Mouse (Mus musculus): ENCODE data around the gene Zbtb16. TPM values are rescaled to one million over a fixed set of nuclear protein-coding genes. Genes with fewer than 3 reads are reported as not detected.

Gene Zbtb16
- polyA plus RNA-seq, 1 experiment from 2014 or later, result 3.1 TPM

DNA sequence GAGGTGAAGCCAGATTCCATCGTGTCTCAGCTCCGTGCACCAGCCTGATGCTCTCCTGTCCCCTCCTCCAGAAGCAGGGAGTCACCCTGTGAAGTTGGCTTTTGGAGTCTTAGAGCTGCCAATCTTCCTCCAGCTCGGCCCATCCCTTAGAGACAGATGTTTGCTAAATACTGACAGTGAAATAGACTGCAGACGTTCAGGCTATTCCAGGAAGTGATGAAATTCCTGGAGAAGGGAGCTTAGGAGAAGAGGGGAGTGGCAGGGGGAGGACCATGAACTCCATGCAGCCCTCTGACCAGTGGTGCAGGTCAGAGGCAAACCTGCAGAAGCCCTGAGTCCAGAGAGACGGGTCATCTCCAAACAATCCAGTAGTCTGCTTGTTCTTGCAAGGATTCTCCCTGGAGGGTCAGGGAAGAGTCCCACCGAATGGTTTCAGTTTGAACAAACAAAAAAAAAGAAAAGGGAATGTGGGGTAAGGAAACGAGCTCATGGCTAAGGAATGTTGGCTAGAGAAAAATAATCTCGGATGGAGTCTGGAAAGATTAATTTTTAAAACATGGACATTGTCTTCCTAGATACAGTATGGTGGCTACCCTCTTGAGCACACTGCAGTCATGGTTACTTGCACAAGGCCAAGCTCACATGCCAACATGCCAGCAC lies 231.0 kb downstream of the Zbtb16 start, which contains the start of gene Nnmt:
Gene Nnmt (minus strand): TSS at position 215 of the 660 bp plus-strand sequence.
- WGBS, result 36% methylated on average over 8 of the region's 8 CpGs
- no peaks in the 10 kb centered on the region for H3K36me3 ChIP-seq
- 0 out of 2 replicates have a peak within 1 kb of the TSS, but pooled peaks have one; percentile 6 for H3K27ac ChIP-seq
- no peaks in the 10 kb centered on the region for H3K9me3 ChIP-seq
- H3K27me3 ChIP-seq (ENCODE audit: insufficient read depth, poor library complexity, severe bottlenecking), result no peaks in the 10 kb centered on the region
- no peaks in the 10 kb centered on the region for H3K4me1 ChIP-seq
- peak; percentile 68 for DNase-seq (ENCODE audit: low spot score)
- no peak within 1 kb of the TSS for H3K4me3 ChIP-seq

Other genes starting within 250 kb of the Zbtb16 start
- 2.1 and 2.5 TPM in 2 replicates for gene Nnmt, start 231.1 kb downstream of the Zbtb16 start, polyA plus RNA-seq (2016; fragmentation: Nextera tagmentation; extraction: Ambion mirVana)
- gene Htr3a, start 74.9 kb upstream of the Zbtb16 start, polyA plus RNA-seq (2016; fragmentation: Nextera tagmentation; extraction: Ambion mirVana), result 0.07 and 0.48 TPM in 2 replicates
- gene Htr3b, start 128.8 kb upstream of the Zbtb16 start, polyA plus RNA-seq (2016; fragmentation: Nextera tagmentation; extraction: Ambion mirVana), result not detected in 2 replicates
- 86.2 and 146 TPM in 2 replicates for gene Usp28, start 149.2 kb upstream of the Zbtb16 start, polyA plus RNA-seq (2016; fragmentation: Nextera tagmentation; extraction: Ambion mirVana)
- 33.4 and 37.7 TPM in 2 replicates for gene Zw10, start 219.4 kb upstream of the Zbtb16 start, polyA plus RNA-seq (2016; fragmentation: Nextera tagmentation; extraction: Ambion mirVana)
- 0.14 and 0.39 TPM in 2 replicates for gene Tmprss5, start 245.0 kb upstream of the Zbtb16 start, polyA plus RNA-seq (2016; fragmentation: Nextera tagmentation; extraction: Ambion mirVana)

All from heart, embryonic 10.5 days (tissue).